Mouse (Mus musculus) kidney, adult 2 months (tissue): ENCODE results near the gene Rbm20. TPM values are rescaled to one million over a fixed set of nuclear protein-coding genes. Genes with fewer than 3 reads are reported as not detected.

Experiments
- DNase-seq: peaks from one replicate; pipeline ENCODE4 v3.0.0; 2021
- H3K27ac ChIP-seq: fragments of 200-500 bp; 2 replicates; pipeline ENCODE4 v1.5.1; 2012; ENCODE audit warnings: low read depth, low read length, control low read depth, inconsistent platforms; ENCODE audit not compliant: insufficient read depth
- H3K27me3 ChIP-seq: fragments of 200-500 bp; replicated peaks from 2 replicates; pipeline ENCODE4 v1.6.1; 2012; ENCODE audit warnings: mild to moderate bottlenecking, moderate library complexity, low read length, inconsistent platforms; ENCODE audit not compliant: control insufficient read depth, insufficient read depth
- H3K36me3 ChIP-seq: fragments of 200-500 bp; 2 replicates; pipeline ENCODE4 v1.6.1; 2012; ENCODE audit warnings: mild to moderate bottlenecking, moderate library complexity, low read length, inconsistent platforms; ENCODE audit not compliant: control insufficient read depth, insufficient read depth
- H3K4me1 ChIP-seq: fragments of 200-500 bp; 2 replicates; pipeline ENCODE4 v1.6.1; 2011; ENCODE audit warnings: low read length; ENCODE audit not compliant: control insufficient read depth, insufficient read depth
- H3K4me3 ChIP-seq: fragments of 200-500 bp; 2 replicates; pipeline ENCODE4 v1.5.1; 2011; ENCODE audit warnings: mild to moderate bottlenecking, low read depth, low read length, control low read depth; ENCODE audit not compliant: insufficient read depth
- CTCF ChIP-seq: fragments of 200-500 bp; conservative IDR thresholded peaks from 2 replicates; pipeline ENCODE4 v1.5.1; 2011; ENCODE audit warnings: low read depth, mild to moderate bottlenecking, control low read depth, low read length, moderate library complexity, mixed read lengths; ENCODE audit not compliant: insufficient read depth, insufficient read length
- POLR2A ChIP-seq: fragments of 200-500 bp; IDR thresholded peaks from one replicate; pipeline ENCODE4 v1.6.1; 2011; ENCODE audit warnings: low read depth, low read length, control low read depth
- WGBS: fragments of 180-500 bp; shearing (Covaris S2); methylation state at CpG from one replicate; pipeline ENCODE4 v1.1.7; 2018; 5-methylcytosine and 5-hydroxymethylcytosine counted together
- polyA plus RNA-seq: library from polyadenylated mRNA; depleted of rRNA; stranded (reverse); fragments of >200 nt; gene quantifications from 2 replicates; pipeline ENCODE4 v1.2.3, GENCODE M21; 2012

Rbm20 gene
- polyA plus RNA-seq, 1 experiment = 4.3 TPM

DNA sequence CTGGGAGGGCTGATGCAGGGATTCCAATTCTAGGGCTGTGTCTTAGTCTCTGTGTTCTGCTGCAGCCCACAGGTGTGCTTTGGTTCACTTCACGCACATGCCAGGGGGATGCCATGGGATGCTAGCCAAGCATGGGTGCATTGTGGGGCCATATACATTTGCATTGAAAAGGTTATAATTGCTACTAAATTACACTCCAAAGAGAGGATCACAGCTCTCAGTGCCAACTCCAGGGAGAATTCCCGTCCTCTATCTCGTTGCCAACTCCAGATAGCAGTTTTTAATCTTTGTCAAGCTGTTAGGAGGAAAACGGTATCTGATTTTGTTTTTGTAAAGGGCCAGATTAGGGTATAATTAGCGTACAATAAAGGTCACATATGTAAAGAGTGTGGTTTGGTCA, 178.7 kb downstream of the Rbm20 start:
- no peaks in the 10 kb centered on the region for H3K27me3 ChIP-seq
- no peak overlapping the region for H3K27ac ChIP-seq
- TF ChIP-seq POLR2A = no peak
- no peak for TF ChIP-seq CTCF
- no peak for DNase-seq
- H3K4me3 ChIP-seq = no peak overlapping the region
- no peaks in the 10 kb centered on the region for H3K36me3 ChIP-seq
- H3K4me1 ChIP-seq = peaks cover 20% of the 10 kb centered on the region; the same call in 1 of the 2 replicates
- 81% methylated on average over 5 of the region's 5 CpGs for WGBS

GRCm38 (mm10) chr19:53856794-53857193, 179.7 kb downstream of the Rbm20 start:
- no peaks in the 10 kb centered on the region for H3K27me3 ChIP-seq
- no peak overlapping the region for H3K27ac ChIP-seq
- WGBS = 70% methylated on average over 9 of the region's 9 CpGs
- no peak for DNase-seq
- TF ChIP-seq POLR2A = no peak
- TF ChIP-seq CTCF = no peak
- H3K4me3 ChIP-seq = no peak overlapping the region
- H3K36me3 ChIP-seq = no peaks in the 10 kb centered on the region
- H3K4me1 ChIP-seq = peaks cover 13% of the 10 kb centered on the region; the same call in 1 of the 2 replicates

- no peak overlapping the region for H3K4me3 ChIP-seq
- no peaks in the 10 kb centered on the region for H3K36me3 ChIP-seq
- peaks cover 8% of the 10 kb centered on the region; the same call in 1 of the 2 replicates for H3K4me1 ChIP-seq
- no peak overlapping the region for H3K27ac ChIP-seq
- no peak for DNase-seq
- 80% methylated on average over 6 of the region's 6 CpGs for WGBS
- TF ChIP-seq POLR2A = no peak
- H3K27me3 ChIP-seq = no peaks in the 10 kb centered on the region
These were observed 180.9 kb downstream of the Rbm20 start for GRCm38 (mm10) chr19:53857962-53858361.

GRCm38 (mm10) chr19:53859149-53859548, 182.0 kb downstream of the Rbm20 start:
- 46% methylated on average over 9 of the region's 9 CpGs for WGBS
- TF ChIP-seq CTCF (no peak), POLR2A (no peak)
- H3K4me3 ChIP-seq = no peak overlapping the region
- no peaks in the 10 kb centered on the region for H3K36me3 ChIP-seq
- no peaks in the 10 kb centered on the region for H3K4me1 ChIP-seq
- no peak for DNase-seq
- H3K27ac ChIP-seq = no peak overlapping the region
- H3K27me3 ChIP-seq = no peaks in the 10 kb centered on the region

DNA sequence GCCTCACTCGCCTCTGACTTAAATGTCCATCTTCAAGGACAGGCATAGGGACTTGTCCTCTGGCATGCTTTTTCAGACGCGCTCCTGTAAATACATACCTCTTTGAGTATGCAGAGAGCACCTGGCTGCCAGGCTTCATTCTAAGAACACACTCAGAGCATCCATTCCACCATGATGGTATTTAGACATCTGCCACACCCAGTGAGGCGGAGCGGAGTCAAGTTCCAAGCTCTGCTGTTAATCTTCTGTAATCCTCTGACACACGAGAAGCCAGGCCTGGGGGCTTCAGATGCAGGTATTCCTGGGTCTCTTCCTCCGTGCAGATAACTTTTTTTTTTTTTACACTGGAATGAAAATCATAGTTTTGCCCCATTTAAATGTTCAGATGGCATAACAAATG, 182.5 kb downstream of the Rbm20 start:
- Histone ChIP-seq H3K4me3 (no peak overlapping the region), H3K4me1 (no peaks in the 10 kb centered on the region), H3K27me3 (no peaks in the 10 kb centered on the region), H3K36me3 (no peaks in the 10 kb centered on the region), H3K27ac (no peak overlapping the region)
- DNase-seq = no peak
- TF ChIP-seq POLR2A = no peak
- TF ChIP-seq CTCF = no peak
- WGBS = 84% methylated on average over 7 of the region's 7 CpGs

DNA sequence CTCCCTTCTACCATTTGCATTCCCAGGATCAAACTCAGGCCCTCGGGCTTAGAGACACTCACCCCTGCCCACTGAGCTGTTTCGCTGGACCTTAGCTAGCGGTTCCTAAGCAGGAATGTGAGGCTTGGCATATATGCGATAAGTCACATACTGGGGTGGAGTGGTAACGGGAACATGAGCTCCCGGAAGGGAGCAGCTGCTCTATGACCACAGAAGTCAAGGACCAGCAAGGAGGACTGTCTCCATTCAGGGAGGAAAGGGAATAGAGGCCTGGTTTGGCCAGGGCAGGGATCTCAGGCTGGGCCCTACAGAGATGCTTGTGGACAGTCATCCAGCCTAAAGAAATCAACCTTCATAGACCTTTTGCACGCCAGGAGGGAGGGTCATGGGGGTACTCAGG, 184.2 kb downstream of the Rbm20 start:
- Histone ChIP-seq H3K4me3 (no peak overlapping the region), H3K27me3 (no peaks in the 10 kb centered on the region), H3K4me1 (no peaks in the 10 kb centered on the region), H3K36me3 (no peaks in the 10 kb centered on the region), H3K27ac (no peak overlapping the region)
- no peak for TF ChIP-seq POLR2A
- TF ChIP-seq CTCF = no peak
- no peak for DNase-seq
- WGBS = 68% methylated on average over 7 of the region's 7 CpGs

GRCm38 (mm10) chr19:53862573-53863246, 185.6 kb downstream of the Rbm20 start:
- DNase-seq = no peak
- Histone ChIP-seq H3K4me3 (no peak overlapping the region), H3K36me3 (no peaks in the 10 kb centered on the region), H3K27me3 (no peaks in the 10 kb centered on the region), H3K27ac (no peak overlapping the region), H3K4me1 (no peaks in the 10 kb centered on the region)
- WGBS = 86% methylated on average over 8 of the region's 8 CpGs
- TF ChIP-seq POLR2A (no peak), CTCF (no peak)

- no peaks in the 10 kb centered on the region for H3K36me3 ChIP-seq
- no peak for TF ChIP-seq CTCF
- no peak for TF ChIP-seq POLR2A
- no peak overlapping the region for H3K27ac ChIP-seq
- no peak for DNase-seq
- H3K4me1 ChIP-seq = no peaks in the 10 kb centered on the region
- H3K27me3 ChIP-seq = no peaks in the 10 kb centered on the region
- no peak overlapping the region for H3K4me3 ChIP-seq
These were observed 190.1 kb downstream of the Rbm20 start for GRCm38 (mm10) chr19:53867238-53867637.
